Mouse (Mus musculus) layer of hippocampus, adult 18-20 months (tissue): ENCODE data around the gene Adarb1. TPM values are rescaled to one million over a fixed set of nuclear protein-coding genes. Genes with fewer than 3 reads are reported as not detected.

Experiments
- DNase-seq, 2 experiments: peaks; one replicate each; pipeline ENCODE4 v3.0.0; 2022; ENCODE audit warnings: low spot score in 2 of 2
- total RNA-seq, 2 experiments: library from RNA; stranded (reverse); gene quantifications; 2 replicates each; pipeline ENCODE4 v1.2.3; 2021

Adarb1 gene
- total RNA-seq, 2 experiments from 2014 or later = 111 to 119 TPM

GRCm38 (mm10) chr10:77387558-77387957, 30.5 kb downstream of the Adarb1 start:
- no peak for DNase-seq

GRCm38 (mm10) chr10:77385731-77386130, 32.3 kb downstream of the Adarb1 start:
- DNase-seq = no peak

- peak; percentile 22 to 56 for DNase-seq
Measured at GRCm38 (mm10) chr10:77383045-77383444, 35.0 kb downstream of the Adarb1 start.

- DNase-seq = no peak
Measured at GRCm38 (mm10) chr10:77381191-77381590, 36.9 kb downstream of the Adarb1 start.

- no peak for DNase-seq
Measured at GRCm38 (mm10) chr10:77380716-77381115, 37.4 kb downstream of the Adarb1 start.

- DNase-seq = no peak
Measured at GRCm38 (mm10) chr10:77379199-77379598, 38.9 kb downstream of the Adarb1 start.

- no peak for DNase-seq
Measured at GRCm38 (mm10) chr10:77376056-77376455, 42.0 kb downstream of the Adarb1 start.

- DNase-seq = no peak
Measured at GRCm38 (mm10) chr10:77374948-77375347, 43.1 kb downstream of the Adarb1 start.

- DNase-seq = no peak
Measured at GRCm38 (mm10) chr10:77374407-77374806, 43.7 kb downstream of the Adarb1 start.

- DNase-seq = no peak
Measured at GRCm38 (mm10) chr10:77370129-77370528, 47.9 kb downstream of the Adarb1 start.

GRCm38 (mm10) chr10:77367973-77368372, 50.1 kb downstream of the Adarb1 start:
- DNase-seq = no peak

- DNase-seq = no peak
Measured at GRCm38 (mm10) chr10:77366959-77367358, 51.1 kb downstream of the Adarb1 start.

GRCm38 (mm10) chr10:77365212-77365611, 52.9 kb downstream of the Adarb1 start:
- no peak for DNase-seq

- DNase-seq = no peak
Measured at GRCm38 (mm10) chr10:77360486-77360885, 57.6 kb downstream of the Adarb1 start.

GRCm38 (mm10) chr10:77357957-77358356, 60.1 kb downstream of the Adarb1 start:
- no peak for DNase-seq

GRCm38 (mm10) chr10:77353031-77353745, 64.9 kb downstream of the Adarb1 start:
- DNase-seq = peak; percentile 81 to 93

- peak; percentile 47 to 83 for DNase-seq
Measured at GRCm38 (mm10) chr10:77342842-77343241, 75.2 kb downstream of the Adarb1 start.

GRCm38 (mm10) chr10:77341711-77342110, 76.4 kb downstream of the Adarb1 start:
- DNase-seq = no peak

GRCm38 (mm10) chr10:77341059-77341458, 77.0 kb downstream of the Adarb1 start:
- no peak for DNase-seq

- no peak for DNase-seq
Measured at GRCm38 (mm10) chr10:77339871-77340341, 78.2 kb downstream of the Adarb1 start.

GRCm38 (mm10) chr10:77333518-77333917, 84.6 kb downstream of the Adarb1 start:
- DNase-seq = no peak

- DNase-seq = no peak
Measured at GRCm38 (mm10) chr10:77329446-77330094, 88.5 kb downstream of the Adarb1 start.

- DNase-seq = peak in 1 of 2 experiments; percentile 23
Measured at GRCm38 (mm10) chr10:77324716-77325115, 93.4 kb downstream of the Adarb1 start.
